Mouse (Mus musculus) testis, adult 2 months (tissue): ENCODE measurements at regions not wholly inside any gene's neighbourhood (a gene's known extent, or its start where the extent isn't known, plus 50 kb on each side); places are given as distances from the start of the nearest gene placed in this dataset.

Experiments
- CTCF ChIP-seq: fragments of 200-500 bp; IDR thresholded peaks from 2 replicates; pipeline ENCODE4 v1.5.1; 2012; ENCODE audit warnings: low read depth, mild to moderate bottlenecking, inconsistent platforms, low read length, moderate library complexity; ENCODE audit not compliant: control insufficient read depth, insufficient read depth, insufficient replicate concordance
- POLR2A ChIP-seq: fragments of 200-500 bp; IDR thresholded peaks from 2 replicates; pipeline ENCODE4 v1.6.1; 2012; ENCODE audit warnings: low read depth, mild to moderate bottlenecking, inconsistent platforms, low read length, moderate library complexity; ENCODE audit not compliant: control insufficient read depth

GRCm38 (mm10) chr3:8747201-8747600, 862.7 kb downstream of the Zfp704 start:
- TF ChIP-seq CTCF (no peak), POLR2A (peak; percentile 22; the same call in 1 of the 2 replicates)
